Mouse (Mus musculus) heart, adult 2 months (tissue): ENCODE data around the gene Mrpl34. TPM values are rescaled to one million over a fixed set of nuclear protein-coding genes. Genes with fewer than 3 reads are reported as not detected.

Source experiments
- DNase-seq, 2 experiments: peaks; one replicate each; pipeline ENCODE4 v3.0.0; 2021
- H3K27ac ChIP-seq: fragments of 200-600 bp; 2 replicates; pipeline ENCODE4 v1.8.1; 2022
- H3K27me3 ChIP-seq: fragments of 200-500 bp; 2 replicates; pipeline ENCODE4 v1.6.1; 2012; ENCODE audit warnings: mild to moderate bottlenecking, low read length, inconsistent platforms, mixed read lengths; ENCODE audit not compliant: control insufficient read depth, insufficient read depth
- H3K36me3 ChIP-seq: fragments of 200-500 bp; 2 replicates; pipeline ENCODE4 v1.6.1; 2012; ENCODE audit warnings: low read length, inconsistent platforms; ENCODE audit not compliant: control insufficient read depth, insufficient read depth
- H3K4me1 ChIP-seq: fragments of 200-500 bp; 2 replicates; pipeline ENCODE4 v1.6.1; 2011; ENCODE audit warnings: low read length; ENCODE audit not compliant: control insufficient read depth, insufficient read depth
- H3K4me3 ChIP-seq: fragments of 200-600 bp; 2 replicates; pipeline ENCODE4 v1.8.1; 2022
- H3K79me2 ChIP-seq: fragments of 200-500 bp; replicated peaks from 2 replicates; pipeline ENCODE4 v1.6.1; 2012; ENCODE audit warnings: mild to moderate bottlenecking, inconsistent platforms, low read length, moderate library complexity, mixed read lengths; ENCODE audit not compliant: control insufficient read depth, insufficient read depth
- H3K9ac ChIP-seq: fragments of 200-500 bp; 2 replicates; pipeline ENCODE4 v1.6.1; 2012; ENCODE audit warnings: low read depth, mild to moderate bottlenecking, control low read depth, inconsistent platforms, low read length, mixed read lengths
- CTCF ChIP-seq: fragments of 200-600 bp; IDR thresholded peaks from 2 replicates; pipeline ENCODE4 v1.8.1; 2022; ENCODE audit warnings: antibody characterized with exemption, mild to moderate bottlenecking, moderate library complexity
- EP300 ChIP-seq: fragments of 200-500 bp; IDR thresholded peaks from 2 replicates; pipeline ENCODE4 v1.6.1; 2011; ENCODE audit warnings: low read depth, low read length, control low read depth; ENCODE audit not compliant: insufficient read depth
- POLR2A ChIP-seq: fragments of 200-500 bp; IDR thresholded peaks from 2 replicates; pipeline ENCODE4 v1.6.1; 2011; ENCODE audit warnings: mild to moderate bottlenecking, low read depth, low read length, control low read depth; ENCODE audit not compliant: insufficient read depth
- WGBS: fragments of 180-500 bp; shearing (Covaris S2); methylation state at CpG from one replicate; pipeline ENCODE4 v1.1.7; 2018; 5-methylcytosine and 5-hydroxymethylcytosine counted together
- intact Hi-C: fragments of 180-260 bp; cut with DNase I; formaldehyde crosslinking; loops from one replicate; pipeline ENCODE4 v1.15.1; 2025
- polyA plus RNA-seq: library from polyadenylated mRNA; depleted of rRNA; stranded (reverse); fragments of >200 nt; gene quantifications from 2 replicates; pipeline ENCODE4 v1.2.3, GENCODE M21; 2012
- total RNA-seq, 2 experiments: library from RNA; stranded (reverse); gene quantifications; 2 replicates each; pipeline ENCODE4 v1.2.3; 2021

Gene Mrpl34
- total and polyA plus RNA-seq, 3 experiments: 120 to 153 (median 128) TPM

- intact Hi-C loops: no loop called here
- H3K27ac ChIP-seq: no peak overlapping the region
- no peaks in the 10 kb centered on the region for H3K27me3 ChIP-seq
- no peak for DNase-seq
- H3K36me3 ChIP-seq: no peaks in the 10 kb centered on the region
- TF ChIP-seq CTCF (no peak), POLR2A (no peak), EP300 (no peak)
- peaks cover 7% of the 10 kb centered on the region for H3K4me1 ChIP-seq
- H3K9ac ChIP-seq: peak overlapping the region; percentile 89; the same call in 1 of the 2 replicates
- H3K79me2 ChIP-seq: peaks cover 3% of the 10 kb centered on the region; the same call in 1 of the 2 replicates
- WGBS: 85% methylated on average over 3 of the region's 3 CpGs
- peak overlapping the region; percentile 79; the same call in 1 of the 2 replicates for H3K4me3 ChIP-seq
Observed at GRCm38 (mm10) chr8:71470146-71470912, 5.6 kb downstream of the Mrpl34 start.

- Histone ChIP-seq H3K79me2 (peaks cover 3% of the 10 kb centered on the region; the same call in 1 of the 2 replicates), H3K36me3 (no peaks in the 10 kb centered on the region), H3K9ac (no peak overlapping the region), H3K27me3 (no peaks in the 10 kb centered on the region), H3K4me3 (no peak overlapping the region), H3K4me1 (peaks cover 9% of the 10 kb centered on the region), H3K27ac (no peak overlapping the region)
- DNase-seq: no peak
- TF ChIP-seq CTCF (no peak), EP300 (no peak), POLR2A (no peak)
- 70% methylated on average over 5 of the region's 5 CpGs for WGBS
- intact Hi-C loops: no loop called here
Observed at GRCm38 (mm10) chr8:71470913-71471255, 6.1 kb downstream of the Mrpl34 start.

DNA sequence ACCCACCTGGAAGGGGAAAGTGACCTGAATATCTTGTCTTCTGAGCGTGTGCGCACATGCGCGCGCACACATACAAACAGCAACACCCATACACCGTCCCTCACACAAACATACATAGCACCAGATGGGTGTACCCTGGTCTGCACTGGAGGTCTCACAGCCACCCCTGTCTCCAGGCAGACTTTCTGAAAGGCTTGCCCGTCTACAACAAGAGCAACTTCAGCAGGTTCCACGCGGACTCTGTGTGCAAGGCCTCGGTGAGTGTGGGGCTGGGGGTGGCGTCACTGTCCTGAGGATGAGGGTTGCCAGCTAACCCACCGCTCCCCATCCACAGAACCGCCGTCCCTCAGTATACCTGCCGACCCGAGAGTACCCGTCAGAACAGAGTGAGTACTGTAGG lies 7.1 kb downstream of the Mrpl34 start:
- Histone ChIP-seq H3K27me3 (no peaks in the 10 kb centered on the region), H3K4me3 (no peak overlapping the region), H3K79me2 (peaks cover 3% of the 10 kb centered on the region; the same call in 1 of the 2 replicates), H3K27ac (no peak overlapping the region), H3K4me1 (peaks cover 9% of the 10 kb centered on the region), H3K36me3 (no peaks in the 10 kb centered on the region), H3K9ac (no peak overlapping the region)
- WGBS: 95% methylated on average over 17 of the region's 17 CpGs
- no peak for TF ChIP-seq EP300
- no peak for TF ChIP-seq CTCF
- no peak for TF ChIP-seq POLR2A
- DNase-seq: no peak
- intact Hi-C loops: no loop called here

DNA sequence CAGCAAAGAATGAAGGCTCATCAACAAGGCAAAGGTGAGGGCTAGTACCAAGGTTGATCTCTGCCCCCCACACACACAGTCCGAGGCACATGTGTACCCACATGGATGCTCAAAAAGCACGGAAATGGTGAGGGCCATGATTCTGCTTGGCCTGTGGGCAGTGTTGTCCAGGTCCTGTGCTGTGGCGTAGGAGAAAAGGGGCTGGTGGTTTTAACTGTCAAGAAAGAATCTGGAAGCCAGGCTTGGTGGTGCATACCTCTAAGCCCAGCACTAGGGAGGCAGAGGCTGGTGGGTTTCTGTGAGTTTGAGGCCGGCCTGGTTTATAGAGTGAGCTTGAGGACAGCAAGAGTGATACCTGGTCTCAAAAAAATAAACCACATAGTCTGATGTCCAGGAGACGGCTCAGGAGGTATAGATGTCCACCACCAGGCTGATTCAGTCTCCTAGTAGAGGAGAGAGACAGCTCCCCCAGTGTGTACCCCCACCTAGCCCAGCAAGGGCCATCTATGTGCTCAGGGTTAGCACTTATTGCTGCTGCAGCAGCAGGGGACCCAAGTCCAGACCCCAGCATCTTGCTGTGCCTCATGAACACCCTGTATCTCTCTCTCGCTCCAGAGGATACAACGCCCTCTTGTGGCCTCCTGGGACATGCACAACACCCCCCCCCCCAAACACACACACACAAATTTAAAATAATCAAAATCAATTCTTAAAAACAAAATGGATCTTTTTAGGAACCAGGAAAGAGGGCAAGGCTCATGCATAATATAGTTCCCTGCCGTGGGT lies 8.0 kb downstream of the Mrpl34 start:
- H3K4me3 ChIP-seq: no peak overlapping the region
- TF ChIP-seq EP300 (no peak), POLR2A (no peak), CTCF (peak; percentile 40)
- H3K27ac ChIP-seq: no peak overlapping the region
- H3K79me2 ChIP-seq: peaks cover 3% of the 10 kb centered on the region; the same call in 1 of the 2 replicates
- 92% methylated on average over 8 of the region's 8 CpGs for WGBS
- peak in 1 of 2 experiments; percentile 18 for DNase-seq
- no peaks in the 10 kb centered on the region for H3K27me3 ChIP-seq
- peaks cover 10% of the 10 kb centered on the region for H3K4me1 ChIP-seq
- H3K36me3 ChIP-seq: no peaks in the 10 kb centered on the region
- intact Hi-C loops: no loop called here
- no peak overlapping the region for H3K9ac ChIP-seq

DNA sequence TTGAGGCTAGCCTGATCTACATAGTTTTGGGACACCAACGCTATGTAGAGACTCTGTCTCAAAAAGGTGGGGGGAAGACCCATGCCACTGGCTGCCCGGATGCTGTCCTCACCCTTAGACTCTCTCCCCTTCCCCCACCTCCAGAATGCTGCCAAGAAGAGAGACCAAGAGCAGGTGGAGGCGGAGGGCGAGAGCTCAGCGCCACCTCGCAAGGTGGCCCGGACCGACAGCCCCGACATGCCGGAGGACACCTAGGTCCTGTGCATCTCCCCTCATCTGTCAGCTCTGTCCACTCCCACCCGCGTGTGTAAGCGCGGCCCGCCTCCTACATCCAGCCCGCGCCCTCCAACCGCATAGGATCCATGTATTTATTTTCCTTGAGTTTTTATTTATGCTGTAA lies 9.6 kb downstream of the Mrpl34 start:
- H3K4me1 ChIP-seq: peaks cover 10% of the 10 kb centered on the region
- WGBS: 93% methylated on average over 18 of the region's 18 CpGs
- peaks cover 1% of the 10 kb centered on the region; the same call in 1 of the 2 replicates for H3K79me2 ChIP-seq
- DNase-seq: peak in 1 of 2 experiments; percentile 17
- intact Hi-C loops: no loop called here
- no peaks in the 10 kb centered on the region for H3K27me3 ChIP-seq
- no peak overlapping the region for H3K27ac ChIP-seq
- H3K9ac ChIP-seq: no peak overlapping the region
- no peak overlapping the region for H3K4me3 ChIP-seq
- H3K36me3 ChIP-seq: no peaks in the 10 kb centered on the region
- TF ChIP-seq POLR2A: no peak
- TF ChIP-seq CTCF: no peak
- no peak for TF ChIP-seq EP300
